Mouse (Mus musculus): ENCODE data around the gene Abtb2. TPM values are rescaled to one million over a fixed set of nuclear protein-coding genes. Genes with fewer than 3 reads are reported as not detected.
A peak's percentile ranks its signal among the peaks of the same experiment; 100 is the strongest.

The Abtb2 gene
- total and polyA plus RNA-seq, 3 experiments, result 23.0 to 28.7 (median 24.7) TPM

GRCm38 (mm10) chr2:103751771-103752170, 185.7 kb downstream of the Abtb2 start:
- TF ChIP-seq EP300 (IDR thresholded peaks at IDR 0.05; ENCODE audit: insufficient read depth, low read depth, low read length) (no peak), POLR2A (IDR thresholded peaks at IDR 0.05; ENCODE audit: insufficient read depth, low read depth, low read length) (no peak), CTCF (IDR thresholded peaks at IDR 0.05) (no peak)
- Histone ChIP-seq H3K9ac (ENCODE audit: low read depth, low read length) (no peak overlapping the region), H3K4me1 (ENCODE audit: control insufficient read depth, insufficient read depth, low read length) (no peaks in the 10 kb centered on the region), H3K27me3 (ENCODE audit: control insufficient read depth, insufficient read depth, low read length) (no peaks in the 10 kb centered on the region), H3K4me3 (no peak overlapping the region), H3K36me3 (ENCODE audit: control insufficient read depth, insufficient read depth, low read length) (no peaks in the 10 kb centered on the region), H3K27ac (no peak overlapping the region), H3K79me2 (replicated peaks; ENCODE audit: control insufficient read depth, insufficient read depth, low read length) (no peaks in the 10 kb centered on the region)
- 93% methylated on average over 6 of the region's 6 CpGs for WGBS
- DNase-seq, result no peak
- intact Hi-C loops (cut with DNase I), result no loop called here

DNA sequence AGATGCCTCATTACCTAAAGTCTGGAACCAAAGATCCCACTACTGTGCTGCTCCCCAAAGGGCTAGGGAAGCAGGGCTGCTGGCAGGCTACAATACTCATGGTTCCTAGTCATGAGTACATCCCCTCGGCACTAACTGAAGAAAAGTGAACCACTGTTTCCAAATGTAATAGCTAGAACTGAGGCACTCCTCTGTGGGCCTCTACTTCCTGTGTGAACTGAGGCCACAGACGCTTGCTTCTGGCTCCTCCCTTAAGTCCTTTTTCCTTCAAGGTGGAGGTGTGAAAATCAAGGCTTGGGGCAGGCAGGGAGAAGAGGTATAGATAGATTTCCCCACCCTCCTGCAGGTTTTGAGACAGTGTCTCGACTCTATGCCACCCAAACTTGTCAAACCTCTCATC, 188.5 kb downstream of the Abtb2 start:
- Histone ChIP-seq H3K36me3 (ENCODE audit: control insufficient read depth, insufficient read depth, low read length) (no peaks in the 10 kb centered on the region), H3K79me2 (replicated peaks; ENCODE audit: control insufficient read depth, insufficient read depth, low read length) (no peaks in the 10 kb centered on the region), H3K27me3 (ENCODE audit: control insufficient read depth, insufficient read depth, low read length) (no peaks in the 10 kb centered on the region), H3K4me3 (no peak overlapping the region), H3K9ac (ENCODE audit: low read depth, low read length) (no peak overlapping the region), H3K4me1 (ENCODE audit: control insufficient read depth, insufficient read depth, low read length) (no peaks in the 10 kb centered on the region), H3K27ac (no peak overlapping the region)
- intact Hi-C loops (cut with DNase I), result no loop called here
- no peak for TF ChIP-seq EP300 (IDR thresholded peaks at IDR 0.05; ENCODE audit: insufficient read depth, low read depth, low read length)
- no peak for TF ChIP-seq POLR2A (IDR thresholded peaks at IDR 0.05; ENCODE audit: insufficient read depth, low read depth, low read length)
- no peak for TF ChIP-seq CTCF (IDR thresholded peaks at IDR 0.05)
- WGBS, result 78% methylated on average over 3 of the region's 3 CpGs
- DNase-seq, result no peak

- TF ChIP-seq EP300 (IDR thresholded peaks at IDR 0.05; ENCODE audit: insufficient read depth, low read depth, low read length) (no peak), POLR2A (IDR thresholded peaks at IDR 0.05; ENCODE audit: insufficient read depth, low read depth, low read length) (no peak), CTCF (IDR thresholded peaks at IDR 0.05) (no peak)
- intact Hi-C loops (cut with DNase I), result no loop called here
- 61% methylated on average over 9 of the region's 9 CpGs for WGBS
- H3K36me3 ChIP-seq (ENCODE audit: control insufficient read depth, insufficient read depth, low read length), result no peaks in the 10 kb centered on the region
- H3K4me1 ChIP-seq (ENCODE audit: control insufficient read depth, insufficient read depth, low read length), result peaks cover 2% of the 10 kb centered on the region
- no peaks in the 10 kb centered on the region for H3K27me3 ChIP-seq (ENCODE audit: control insufficient read depth, insufficient read depth, low read length)
- H3K9ac ChIP-seq (ENCODE audit: low read depth, low read length), result no peak overlapping the region
- H3K4me3 ChIP-seq, result no peak overlapping the region
- H3K27ac ChIP-seq, result no peak overlapping the region
- DNase-seq, result no peak
- no peaks in the 10 kb centered on the region for H3K79me2 ChIP-seq (replicated peaks; ENCODE audit: control insufficient read depth, insufficient read depth, low read length)
These were observed 189.5 kb downstream of the Abtb2 start for GRCm38 (mm10) chr2:103755458-103756085.

GRCm38 (mm10) chr2:103760421-103760820, 194.3 kb downstream of the Abtb2 start:
- Histone ChIP-seq H3K27me3 (ENCODE audit: control insufficient read depth, insufficient read depth, low read length) (no peaks in the 10 kb centered on the region), H3K4me1 (ENCODE audit: control insufficient read depth, insufficient read depth, low read length) (peaks cover 2% of the 10 kb centered on the region), H3K27ac (peak overlapping the region; percentile 70), H3K79me2 (replicated peaks; ENCODE audit: control insufficient read depth, insufficient read depth, low read length) (no peaks in the 10 kb centered on the region), H3K4me3 (peak overlapping the region; percentile 67), H3K36me3 (ENCODE audit: control insufficient read depth, insufficient read depth, low read length) (no peaks in the 10 kb centered on the region), H3K9ac (ENCODE audit: low read depth, low read length) (peak overlapping the region; percentile 33)
- TF ChIP-seq CTCF (IDR thresholded peaks at IDR 0.05), result no peak
- no peak for TF ChIP-seq EP300 (IDR thresholded peaks at IDR 0.05; ENCODE audit: insufficient read depth, low read depth, low read length)
- no peak for TF ChIP-seq POLR2A (IDR thresholded peaks at IDR 0.05; ENCODE audit: insufficient read depth, low read depth, low read length)
- intact Hi-C loops (cut with DNase I), result no loop called here
- WGBS, result under 1% methylated on average over 12 of the region's 12 CpGs
- DNase-seq, result no peak

DNA sequence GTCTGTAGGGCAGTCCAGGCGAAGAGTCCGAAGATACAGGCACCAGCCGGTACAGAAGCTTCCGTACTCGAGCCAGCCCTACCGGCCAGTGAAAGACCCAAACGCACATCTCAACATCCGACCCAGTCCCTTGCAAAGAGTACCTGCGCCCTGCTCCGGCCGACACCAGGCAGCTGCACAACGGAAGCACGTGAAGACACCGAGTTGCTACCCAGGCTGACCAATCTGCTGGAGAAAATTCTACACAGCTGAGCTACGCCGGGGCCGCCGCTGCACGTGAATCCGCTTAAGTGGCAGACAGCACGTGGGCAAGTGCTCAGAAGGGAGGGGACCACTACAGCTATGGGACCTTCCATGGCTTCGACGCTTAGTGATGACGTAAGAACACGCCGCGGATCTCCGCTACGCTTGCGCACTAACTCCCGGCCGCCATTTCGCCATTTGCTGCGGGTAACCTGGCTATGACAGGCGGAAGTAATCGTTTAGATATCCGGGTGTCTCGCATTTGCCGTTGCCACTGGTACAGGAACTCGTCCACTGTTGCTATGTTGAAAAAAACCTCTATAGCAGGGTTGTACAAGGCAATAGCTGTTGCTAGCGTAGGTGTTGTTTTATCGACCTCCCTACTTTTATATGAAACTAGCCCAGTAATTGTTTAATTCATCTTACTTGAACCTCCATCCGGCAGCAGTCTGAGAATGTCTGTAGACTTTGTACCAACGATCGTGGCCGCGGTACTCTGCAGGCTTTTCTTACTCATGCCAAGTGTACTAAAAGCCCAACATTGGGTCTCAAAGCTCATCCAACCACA, 195.0 kb downstream of the Abtb2 start, which contains the start of gene Nat10:
Nat10 (minus strand) TSS at position 365 of the 811 bp plus-strand sequence.
- WGBS, result under 1% methylated on average over 47 of the region's 47 CpGs
- Histone ChIP-seq H3K27ac (peak within 1 kb of the TSS; percentile 70), H3K27me3 (ENCODE audit: control insufficient read depth, insufficient read depth, low read length) (no peaks in the 10 kb centered on the region), H3K4me3 (peak within 1 kb of the TSS; percentile 67), H3K79me2 (replicated peaks; ENCODE audit: control insufficient read depth, insufficient read depth, low read length) (no peaks in the 10 kb centered on the region), H3K36me3 (ENCODE audit: control insufficient read depth, insufficient read depth, low read length) (no peaks in the 10 kb centered on the region; the same call in 1 of the 2 replicates), H3K9ac (ENCODE audit: low read depth, low read length) (peak within 1 kb of the TSS; percentile 33), H3K4me1 (ENCODE audit: control insufficient read depth, insufficient read depth, low read length) (peaks cover 2% of the 10 kb centered on the region)
- intact Hi-C loops (cut with DNase I), result loop anchor here (1.0 kb wide), 1 partner anchor 36 kb away; the partner anchor contains the start of gene Caprin1
- DNase-seq, result peak; percentile 98
- no peak for TF ChIP-seq CTCF (IDR thresholded peaks at IDR 0.05)
- TF ChIP-seq EP300 (IDR thresholded peaks at IDR 0.05; ENCODE audit: insufficient read depth, low read depth, low read length), result peak; percentile 93; the same call in 1 of the 2 replicates
- TF ChIP-seq POLR2A (IDR thresholded peaks at IDR 0.05; ENCODE audit: insufficient read depth, low read depth, low read length), result peak; percentile 77
